Mouse (Mus musculus) small intestine, adult 2 months (tissue): ENCODE data around the gene Ppp6r3.

Source experiments
- CTCF ChIP-seq: fragments of 200-500 bp; IDR thresholded peaks from 2 replicates; pipeline ENCODE4 v1.5.1; 2012; ENCODE audit warnings: low read depth, mild to moderate bottlenecking, control low read depth, inconsistent platforms, low read length, moderate library complexity, mixed read lengths; ENCODE audit not compliant: insufficient replicate concordance, insufficient read length; ENCODE audit errors: extremely low read depth
- POLR2A ChIP-seq: fragments of 200-500 bp; IDR thresholded peaks from 2 replicates; pipeline ENCODE4 v1.6.1; 2012; ENCODE audit warnings: low read depth, mild to moderate bottlenecking, control low read depth, inconsistent platforms, low read length, moderate library complexity

GRCm38 (mm10) chr19:3564309-3564708 lies 11.2 kb downstream of the Ppp6r3 start:
- no peak for TF ChIP-seq CTCF
- no peak for TF ChIP-seq POLR2A
